Mouse (Mus musculus) layer of hippocampus, postnatal 10 days (tissue): ENCODE data around the gene Mc3r. TPM values are rescaled to one million over a fixed set of nuclear protein-coding genes. Genes with fewer than 3 reads are reported as not detected.

ENCODE experiments used
- DNase-seq, 2 experiments: peaks; one replicate each; pipeline ENCODE4 v3.0.0; 2021; ENCODE audit warnings: low spot score in 2 of 2
- long read RNA-seq: library from polyadenylated mRNA; stranded (forward); transcript quantifications from one replicate; pipeline ENCODE4 v2.0.0, GENCODE M21; 2023
- total RNA-seq, 2 experiments: library from RNA; stranded (reverse); gene quantifications; 2 replicates each; pipeline ENCODE4 v1.2.3; 2021

Mc3r gene
- total RNA-seq = under 1 TPM; 0.29 to 0.39 TPM
- long read RNA-seq = 0 reads

GRCm38 (mm10) chr2:172248106-172248764 lies at the start of gene Mc3r:
TSS of gene Mc3r (plus strand) at chr2:172248492.
- DNase-seq = peak; percentile 65 to 73

DNA sequence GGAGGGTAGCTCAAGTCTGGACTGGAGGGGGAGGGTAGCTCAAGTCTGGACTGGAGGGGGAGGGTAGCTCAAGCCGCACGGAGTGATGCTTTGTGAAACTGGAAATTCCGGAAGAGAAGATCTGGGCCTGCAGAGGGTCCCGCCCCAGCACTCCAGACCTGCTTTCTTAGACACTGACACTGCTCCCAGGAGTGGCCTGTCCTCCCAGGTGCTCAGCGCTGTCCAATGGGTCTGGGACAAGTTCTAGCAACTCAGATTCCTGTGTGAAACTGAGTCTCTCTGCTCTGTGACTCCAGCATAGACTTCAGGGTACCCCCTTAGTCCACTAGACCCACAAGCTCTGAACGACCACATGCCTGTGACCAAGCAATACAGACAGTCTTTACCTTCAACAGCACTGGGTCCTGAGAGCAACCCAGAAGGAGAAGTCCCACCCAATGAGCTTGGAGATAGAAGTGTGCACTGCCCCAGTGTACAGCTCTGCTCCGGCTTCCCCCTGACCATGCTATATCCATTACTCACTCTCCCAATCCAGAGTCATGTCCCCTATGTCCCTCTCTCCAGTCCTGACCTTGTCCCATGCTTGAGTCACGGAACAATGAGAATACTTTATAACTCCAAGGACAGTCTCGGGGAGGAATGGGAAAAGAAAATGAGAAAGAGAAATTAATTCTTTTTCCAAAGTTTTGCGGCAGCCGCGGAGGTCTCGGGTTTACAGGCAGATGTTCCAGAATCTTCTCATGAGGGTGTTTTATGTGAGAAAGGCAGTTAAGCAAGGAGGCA lies 46.1 kb upstream of the Mc3r start:
- no peak for DNase-seq

- DNase-seq = peak; percentile 96
Observed at GRCm38 (mm10) chr2:172207003-172207402, 41.3 kb upstream of the Mc3r start.

- DNase-seq = no peak
Observed at GRCm38 (mm10) chr2:172213480-172213879, 34.8 kb upstream of the Mc3r start.

DNA sequence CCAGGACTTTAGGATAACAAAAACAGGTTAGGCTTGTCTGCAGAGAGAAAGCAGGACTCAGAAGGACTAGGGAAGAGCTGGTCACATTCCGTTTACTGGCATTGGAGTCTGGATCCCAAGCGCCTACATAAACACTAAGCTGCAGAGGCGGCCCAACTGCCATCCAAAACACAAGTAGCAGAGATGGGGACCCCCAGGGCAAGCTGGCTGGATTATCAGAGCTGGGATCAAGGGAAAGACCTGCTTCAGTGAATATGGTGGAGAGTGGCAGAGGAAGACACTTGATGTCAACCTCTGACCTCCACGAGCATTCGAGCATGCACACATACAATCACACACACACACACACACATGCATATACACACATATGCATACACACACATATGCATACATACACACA lies 34.0 kb upstream of the Mc3r start:
- no peak for DNase-seq

- peak; percentile 65 to 76 for DNase-seq
Observed at GRCm38 (mm10) chr2:172215508-172216162, 32.7 kb upstream of the Mc3r start.

- no peak for DNase-seq
Observed at GRCm38 (mm10) chr2:172216163-172216915, 32.0 kb upstream of the Mc3r start.

DNA sequence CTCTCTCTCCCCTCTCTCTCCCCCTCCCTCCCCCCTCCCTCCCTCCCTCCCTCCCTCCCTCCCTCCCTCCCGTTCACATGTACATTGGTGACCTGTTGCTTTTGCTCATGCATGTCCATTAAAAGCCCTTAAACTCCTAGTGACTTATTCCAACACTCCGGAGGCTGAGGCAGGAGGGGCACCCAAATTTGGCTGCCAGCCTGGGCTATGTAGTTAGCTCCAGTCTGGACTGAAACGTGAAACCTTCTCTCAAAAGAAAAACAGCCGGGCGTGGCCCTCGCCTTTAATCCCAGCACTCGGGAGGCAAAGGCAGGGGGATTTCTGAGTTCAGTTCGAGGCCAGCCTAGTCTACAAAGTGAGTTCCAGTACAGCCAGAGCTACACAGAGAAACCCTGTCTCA lies 30.4 kb upstream of the Mc3r start:
- no peak for DNase-seq

- no peak for DNase-seq
Observed at GRCm38 (mm10) chr2:172219186-172219585, 29.1 kb upstream of the Mc3r start.

DNA sequence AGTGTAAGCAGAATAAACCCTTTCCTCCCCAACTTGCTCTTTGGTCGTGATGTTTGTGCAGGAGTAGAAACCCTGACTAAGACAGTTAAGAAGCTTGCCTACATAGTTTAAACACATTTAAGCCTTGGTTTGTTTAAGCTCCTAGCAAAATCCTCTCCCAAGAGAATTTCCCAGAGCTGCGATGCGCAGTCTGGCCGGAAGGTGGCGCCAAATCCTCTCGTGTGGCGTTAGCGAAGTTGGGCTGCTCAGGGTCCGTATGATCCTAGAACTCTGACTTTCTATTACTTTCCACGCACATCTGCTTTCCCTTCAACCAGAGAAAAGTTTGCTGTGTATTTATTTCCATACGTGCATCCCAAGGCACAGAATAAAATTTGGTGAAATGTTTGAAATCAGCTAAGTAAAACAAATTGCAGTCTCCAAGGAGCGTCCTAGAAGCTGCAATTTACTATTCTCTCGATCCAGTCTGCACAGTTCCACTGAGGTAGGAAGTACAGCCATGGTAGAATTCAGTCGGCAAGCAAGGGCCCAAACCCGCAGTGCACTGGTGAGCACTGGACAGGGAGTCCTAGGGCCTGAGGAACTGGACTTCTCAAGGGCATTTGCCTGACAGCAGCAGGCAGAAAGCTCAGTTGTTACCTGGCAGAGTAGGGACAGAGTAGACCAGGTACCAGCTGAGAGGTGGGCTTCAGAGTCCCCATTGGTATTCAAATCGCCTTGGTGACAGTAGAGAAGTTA lies 26.5 kb upstream of the Mc3r start:
- DNase-seq = peak; percentile 84 to 87

DNA sequence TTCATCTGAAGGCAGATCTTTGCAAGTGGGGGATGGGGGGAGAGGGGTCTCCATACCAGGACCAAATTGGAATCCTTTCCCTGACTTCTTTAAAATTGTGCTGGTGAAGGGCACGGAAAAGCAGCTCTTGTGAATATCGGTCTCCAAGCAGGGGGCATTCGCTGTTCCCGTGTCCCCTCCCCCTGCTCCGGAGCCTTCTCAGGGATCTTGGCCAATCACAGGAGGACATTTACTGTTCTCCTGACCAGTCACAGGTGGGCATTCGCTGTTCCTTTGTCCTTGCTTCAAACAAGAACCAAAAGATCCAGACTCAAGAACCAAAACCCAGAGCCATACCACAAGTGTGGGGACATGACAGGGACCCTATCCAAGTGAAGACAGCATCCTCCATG lies 25.9 kb upstream of the Mc3r start:
- DNase-seq = peak; percentile 32 to 41

GRCm38 (mm10) chr2:172222891-172223290 lies 25.4 kb upstream of the Mc3r start:
- peak; percentile 66 to 70 for DNase-seq

DNA sequence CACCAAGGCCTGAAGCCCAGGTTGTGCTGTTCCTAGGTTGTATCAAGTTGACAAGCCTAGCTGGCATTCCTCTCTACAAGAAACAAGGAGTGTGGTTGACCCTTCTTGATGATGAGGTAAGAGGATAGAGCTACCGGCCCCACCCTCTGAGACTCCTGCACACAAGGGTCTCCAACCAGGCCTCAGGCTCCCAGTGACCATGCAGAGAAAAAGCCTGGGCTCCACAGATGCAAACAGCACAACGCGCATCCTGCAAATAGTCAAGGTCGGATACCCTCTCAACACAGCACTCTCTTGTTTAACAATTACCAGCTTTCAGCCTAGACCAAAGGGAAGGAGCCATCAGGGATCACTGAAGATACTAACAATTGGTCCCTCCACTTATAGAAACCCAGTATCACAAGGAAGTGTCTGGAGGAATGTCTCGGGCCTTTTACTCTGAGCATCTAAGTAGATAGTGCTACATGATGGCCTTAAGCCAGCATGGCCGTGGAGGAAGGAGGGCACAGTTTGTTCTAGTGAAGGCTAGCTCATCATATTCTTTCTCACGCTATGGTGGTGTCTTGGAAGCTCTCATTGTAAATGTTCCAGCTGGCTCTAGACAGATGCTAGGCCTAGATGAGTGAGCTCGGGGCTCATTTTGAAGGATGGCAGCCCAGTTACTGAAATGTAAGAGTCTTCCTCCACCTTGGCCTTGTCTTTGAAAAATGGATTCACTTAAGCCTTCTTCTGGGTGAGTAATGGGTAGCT lies 24.7 kb upstream of the Mc3r start:
- no peak for DNase-seq

DNA sequence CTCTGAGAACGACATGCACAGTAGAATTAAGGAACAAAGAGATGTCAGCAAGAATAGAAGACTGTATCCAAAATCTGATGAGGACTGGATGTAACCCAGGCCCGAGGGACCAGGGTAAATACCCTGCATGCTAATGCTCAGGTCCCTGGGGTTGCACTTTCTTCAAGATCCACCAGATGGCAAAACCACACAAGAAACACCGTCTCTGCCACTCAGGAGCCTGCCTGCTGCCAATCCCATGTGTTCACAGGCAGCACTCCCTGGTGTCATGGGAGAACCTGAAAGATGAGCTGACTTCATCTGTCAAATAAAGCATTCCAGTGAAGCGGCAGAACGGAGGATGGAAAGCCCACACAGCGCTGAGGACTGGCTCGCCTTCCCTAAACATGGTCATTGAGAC lies 21.3 kb upstream of the Mc3r start:
- peak; percentile 66 to 74 for DNase-seq

GRCm38 (mm10) chr2:172227808-172228207 lies 20.5 kb upstream of the Mc3r start:
- no peak for DNase-seq

DNA sequence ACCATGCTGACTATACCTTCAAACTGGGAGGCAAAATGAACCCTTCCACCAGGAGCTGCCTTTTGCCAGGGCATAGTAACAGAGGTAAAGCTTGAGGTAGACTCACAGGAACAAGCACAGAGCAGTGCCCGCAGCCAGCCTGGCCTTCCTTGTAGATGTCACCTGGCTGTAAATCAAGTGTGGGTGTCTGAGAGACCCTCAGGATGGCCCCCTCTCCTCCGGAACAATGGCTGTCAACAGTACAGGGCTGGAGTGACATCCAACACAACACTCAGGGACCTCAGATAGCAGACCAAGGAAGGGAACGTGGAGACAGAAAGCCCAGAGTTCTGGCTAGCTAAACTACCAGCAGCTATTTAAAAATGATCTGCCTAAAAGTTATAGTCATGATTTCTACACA lies 19.1 kb upstream of the Mc3r start:
- DNase-seq = no peak

DNA sequence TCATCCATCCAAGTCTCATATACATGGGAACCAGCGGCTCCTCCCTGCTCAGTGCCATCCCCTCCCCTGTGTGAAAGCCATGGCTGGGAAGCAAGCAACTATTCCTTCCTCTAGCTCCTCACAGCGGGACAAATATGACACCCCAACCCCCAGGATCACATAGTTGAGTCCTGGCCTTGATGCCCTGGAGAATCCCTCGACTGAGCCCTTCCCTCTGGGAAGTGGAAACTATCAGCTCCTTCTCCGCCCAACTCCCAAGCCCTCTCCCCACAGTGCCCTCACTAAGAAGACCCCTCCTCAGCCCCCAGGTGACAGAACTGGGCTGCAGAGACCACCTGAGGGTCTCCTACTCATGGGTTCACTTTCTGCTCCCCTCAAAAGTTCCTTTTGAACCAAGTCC lies 18.2 kb upstream of the Mc3r start:
- DNase-seq = no peak

GRCm38 (mm10) chr2:172238220-172238619 lies 10.1 kb upstream of the Mc3r start:
- no peak for DNase-seq

DNA sequence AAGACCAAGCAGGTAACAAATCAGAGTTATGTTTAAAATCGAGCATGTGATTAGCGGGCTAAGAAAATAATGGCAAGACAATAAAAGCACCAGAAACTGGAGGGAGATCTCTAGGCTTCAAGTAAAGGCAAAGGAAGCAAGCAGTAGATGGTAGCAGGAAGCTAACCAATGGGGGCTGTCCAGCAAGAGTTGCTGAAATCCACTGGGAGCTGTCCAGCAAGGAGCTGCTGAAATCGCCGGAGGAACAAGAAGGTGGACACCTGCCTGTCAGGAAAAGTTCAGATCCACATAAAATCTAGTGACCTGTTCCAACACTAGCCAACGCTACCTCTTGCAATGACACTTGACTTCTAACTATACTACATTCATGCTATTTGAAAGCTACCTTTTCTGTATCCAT lies 7.3 kb upstream of the Mc3r start:
- peak in 1 of 2 experiments; percentile 39 for DNase-seq

DNA sequence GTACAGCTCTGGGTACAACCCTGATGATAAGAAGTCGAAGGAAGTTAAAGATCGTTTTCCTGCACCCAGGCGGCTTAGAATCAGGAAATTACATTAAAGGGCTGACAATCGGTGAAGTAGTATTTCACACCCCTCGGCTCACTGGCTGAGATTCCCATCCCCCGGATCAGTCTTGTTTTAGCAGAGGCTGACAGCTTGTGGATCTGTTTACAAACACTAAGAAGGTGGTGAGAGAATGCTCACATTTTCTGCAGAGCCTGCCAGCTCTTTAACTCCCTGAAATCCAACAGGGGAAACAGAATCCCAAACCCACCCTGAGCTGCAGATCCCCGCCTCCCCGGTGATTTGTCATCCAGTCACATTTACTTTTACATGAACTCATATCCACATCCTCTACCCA lies 2.8 kb upstream of the Mc3r start:
- DNase-seq = no peak
